Mouse (Mus musculus): ENCODE measurements around the gene Pah. TPM values are rescaled to one million over a fixed set of nuclear protein-coding genes. Genes with fewer than 3 reads are reported as not detected.

Gene Pah
- polyA plus RNA-seq, 1 experiment from 2014 or later: 44.8 TPM

GRCm38 (mm10) chr10:87508581-87508980 is 13.0 kb upstream of the Pah start:
- Histone ChIP-seq H3K9me3 (replicated peaks) (no peaks in the 10 kb centered on the region), H3K27me3 (peaks cover 3% of the 10 kb centered on the region), H3K27ac (replicated peaks) (no peak overlapping the region), H3K9ac (no peak overlapping the region), H3K4me1 (replicated peaks) (no peaks in the 10 kb centered on the region), H3K4me3 (replicated peaks) (no peak overlapping the region), H3K4me2 (no peak overlapping the region), H3K36me3 (replicated peaks) (no peaks in the 10 kb centered on the region)
- no peak for ATAC-seq (ENCODE audit: insufficient read depth)
- WGBS (ENCODE audit: insufficient replicate concordance): 63% methylated on average over 4 of the region's 4 CpGs

DNA sequence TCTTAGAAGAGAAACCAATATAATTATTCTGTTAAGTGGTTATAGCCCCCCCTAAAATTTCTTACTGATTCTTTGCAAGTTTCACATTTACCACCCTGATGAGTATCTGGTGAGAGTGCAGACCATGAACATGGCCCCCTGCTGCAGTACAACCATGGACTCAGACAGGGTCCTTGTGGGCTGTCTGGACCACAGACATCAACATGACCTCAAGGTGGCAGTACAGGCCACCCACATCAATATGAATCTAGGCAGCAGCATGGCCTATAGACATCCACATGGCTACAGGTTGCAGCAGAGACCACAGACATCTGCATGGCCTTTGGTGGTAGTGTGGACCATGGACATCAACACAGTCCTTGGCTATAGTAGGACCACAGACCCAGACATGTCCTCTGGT is 8.5 kb upstream of the Pah start:
- no peaks in the 10 kb centered on the region for H3K9me3 ChIP-seq (replicated peaks)
- no peaks in the 10 kb centered on the region for H3K4me1 ChIP-seq (replicated peaks)
- no peak overlapping the region for H3K9ac ChIP-seq
- no peak overlapping the region for H3K27ac ChIP-seq (replicated peaks)
- ATAC-seq (ENCODE audit: insufficient read depth): peak; percentile 47
- H3K4me2 ChIP-seq: no peak overlapping the region
- H3K27me3 ChIP-seq: no peaks in the 10 kb centered on the region
- no peak overlapping the region for H3K4me3 ChIP-seq (replicated peaks)
- no peaks in the 10 kb centered on the region for H3K36me3 ChIP-seq (replicated peaks)

GRCm38 (mm10) chr10:87518585-87518984 is 3.0 kb upstream of the Pah start:
- no peaks in the 10 kb centered on the region for H3K36me3 ChIP-seq (replicated peaks)
- H3K27ac ChIP-seq (replicated peaks): no peak overlapping the region
- no peaks in the 10 kb centered on the region for H3K9me3 ChIP-seq (replicated peaks)
- H3K27me3 ChIP-seq: no peaks in the 10 kb centered on the region
- no peak overlapping the region for H3K4me3 ChIP-seq (replicated peaks)
- no peak overlapping the region for H3K4me2 ChIP-seq
- no peak overlapping the region for H3K9ac ChIP-seq
- ATAC-seq (ENCODE audit: insufficient read depth): peak; percentile 26; the same call in 1 of the 2 replicates
- H3K4me1 ChIP-seq (replicated peaks): no peaks in the 10 kb centered on the region
- 36% methylated on average over 2 of the region's 2 CpGs for WGBS (ENCODE audit: insufficient replicate concordance)

DNA sequence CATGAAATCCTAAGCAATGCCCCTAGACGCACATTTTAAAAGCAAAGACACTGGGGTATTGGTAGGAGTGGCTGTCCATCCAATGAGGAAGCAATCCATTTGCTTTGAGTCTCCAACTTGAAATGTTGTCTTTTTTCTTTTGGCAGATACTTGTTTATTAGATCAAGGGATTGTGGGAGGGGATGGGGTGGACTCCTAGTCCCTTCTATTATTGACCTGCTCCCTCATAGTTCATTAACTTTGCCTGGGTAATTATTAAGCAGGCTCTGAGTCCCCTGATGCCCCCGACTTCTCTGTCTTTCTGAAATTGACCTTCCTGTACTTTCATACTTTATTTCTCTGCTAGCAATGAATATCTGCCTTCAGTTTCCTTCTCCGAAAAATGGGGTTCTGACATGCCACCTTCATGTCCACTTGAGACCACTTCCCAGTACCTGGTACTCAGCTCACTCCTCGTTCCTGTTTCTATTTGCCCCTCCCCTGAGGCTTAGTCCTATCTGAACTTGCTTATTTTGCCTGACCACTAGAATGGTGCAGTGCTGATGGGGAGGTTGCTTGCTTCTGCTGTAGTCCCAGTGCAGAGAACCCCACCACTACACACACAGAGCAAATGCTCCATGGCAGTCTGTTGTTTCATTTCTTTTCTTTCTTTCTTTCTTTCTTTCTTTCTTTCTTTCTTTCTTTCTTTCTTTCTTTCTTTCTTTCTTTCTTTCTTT is 1.0 kb upstream of the Pah start:
- Histone ChIP-seq H3K9me3 (replicated peaks) (no peaks in the 10 kb centered on the region), H3K9ac (no peak overlapping the region), H3K27ac (replicated peaks) (peak overlapping the region; percentile 57), H3K4me3 (replicated peaks) (no peak overlapping the region), H3K36me3 (replicated peaks) (no peaks in the 10 kb centered on the region), H3K27me3 (no peaks in the 10 kb centered on the region), H3K4me2 (peak overlapping the region; percentile 13), H3K4me1 (replicated peaks) (no peaks in the 10 kb centered on the region)
- ATAC-seq (ENCODE audit: insufficient read depth): peak; percentile 57
- WGBS (ENCODE audit: insufficient replicate concordance): 33% methylated on average over 4 of the region's 4 CpGs

- H3K9me3 ChIP-seq (replicated peaks): no peaks in the 10 kb centered on the region
- H3K4me1 ChIP-seq (replicated peaks): 0 out of 2 replicates have a peak, but pooled peaks cover 4% of the 10 kb centered on the region
- H3K4me2 ChIP-seq: no peak overlapping the region
- H3K27ac ChIP-seq (replicated peaks): no peak overlapping the region
- ATAC-seq (ENCODE audit: insufficient read depth): no peak
- no peaks in the 10 kb centered on the region for H3K36me3 ChIP-seq (replicated peaks)
- no peak overlapping the region for H3K9ac ChIP-seq
- no peaks in the 10 kb centered on the region for H3K27me3 ChIP-seq
- no peak overlapping the region for H3K4me3 ChIP-seq (replicated peaks)
- 33% methylated on average over 1 of the region's 1 CpGs for WGBS (ENCODE audit: insufficient replicate concordance)
Measured at GRCm38 (mm10) chr10:87534172-87534571, 12.6 kb downstream of the Pah start.

DNA sequence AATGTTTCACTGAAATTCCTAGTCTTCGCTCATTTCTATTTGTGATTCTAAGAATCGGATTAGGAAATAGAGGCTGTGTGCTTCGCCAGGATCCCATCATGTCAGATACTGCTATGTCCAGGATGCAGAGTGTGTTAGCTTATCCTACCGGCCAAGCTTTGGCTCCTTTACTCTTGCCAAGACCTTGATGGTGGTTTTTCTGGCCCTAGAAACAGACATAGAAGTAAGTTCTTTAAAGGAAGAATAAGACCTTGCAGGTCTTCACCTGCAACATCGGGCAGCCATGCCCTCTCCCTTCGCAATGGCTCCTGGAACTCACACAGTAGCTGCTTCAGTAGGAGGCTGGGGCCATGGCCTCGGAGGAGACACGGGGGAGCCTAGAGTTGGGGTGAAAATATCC is 24.2 kb downstream of the Pah start:
- ATAC-seq (ENCODE audit: insufficient read depth): no peak
- H3K27ac ChIP-seq (replicated peaks): peak overlapping the region; percentile 59
- no peak overlapping the region for H3K4me3 ChIP-seq (replicated peaks)
- H3K9me3 ChIP-seq (replicated peaks): no peaks in the 10 kb centered on the region
- no peak overlapping the region for H3K9ac ChIP-seq
- no peak overlapping the region for H3K4me2 ChIP-seq
- no peaks in the 10 kb centered on the region for H3K27me3 ChIP-seq
- 59% methylated on average over 8 of the region's 8 CpGs for WGBS (ENCODE audit: insufficient replicate concordance)
- no peaks in the 10 kb centered on the region for H3K4me1 ChIP-seq (replicated peaks)
- H3K36me3 ChIP-seq (replicated peaks): no peaks in the 10 kb centered on the region

DNA sequence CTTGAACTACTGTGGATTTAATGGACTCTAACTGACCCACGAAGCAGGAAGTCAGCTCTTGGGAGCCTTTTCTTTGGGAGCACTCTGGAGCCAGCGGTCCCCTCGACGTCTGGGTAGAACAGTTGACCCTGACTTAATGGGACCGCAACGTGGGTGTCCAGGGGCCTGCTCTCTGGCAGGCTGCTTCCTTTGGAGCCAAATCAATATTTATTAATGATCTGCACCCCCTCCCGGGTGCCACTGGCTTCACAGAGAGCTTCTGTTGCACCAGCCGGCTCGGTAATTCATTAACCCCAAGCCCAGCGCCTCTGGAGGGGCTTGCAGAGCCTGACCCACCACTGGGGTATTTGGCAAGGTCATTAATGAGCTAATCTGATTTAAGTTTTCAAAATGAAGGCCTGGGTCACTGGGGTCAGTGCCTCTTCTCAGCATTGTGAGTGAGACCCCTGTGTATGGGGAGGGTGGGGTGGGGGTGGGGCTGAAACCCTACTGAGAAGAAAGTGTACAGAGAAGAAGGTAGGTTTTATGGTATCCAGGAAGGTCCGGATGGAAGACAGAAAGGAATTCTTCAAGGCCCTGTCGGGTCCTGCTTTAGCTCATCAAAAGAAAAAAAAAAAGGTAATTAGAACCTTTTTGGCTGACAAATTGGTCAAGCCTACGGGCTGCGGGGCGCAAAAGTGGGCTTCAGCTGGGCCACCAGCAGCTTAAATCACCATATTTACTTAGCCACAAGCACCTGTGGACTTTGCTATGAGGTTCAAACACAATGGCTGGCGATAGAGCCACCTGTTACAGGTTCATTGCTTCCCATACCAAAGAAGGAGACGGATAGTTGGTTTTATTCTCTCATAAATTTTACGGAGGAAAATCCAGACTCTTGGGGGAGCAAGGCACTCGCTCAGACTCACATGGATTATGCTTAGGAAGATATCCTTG is 25.0 kb downstream of the Pah start:
- peak; percentile 78 for ATAC-seq (ENCODE audit: insufficient read depth)
- H3K4me1 ChIP-seq (replicated peaks): no peaks in the 10 kb centered on the region
- H3K27me3 ChIP-seq: no peaks in the 10 kb centered on the region
- WGBS (ENCODE audit: insufficient replicate concordance): 49% methylated on average over 19 of the region's 19 CpGs
- H3K9ac ChIP-seq: no peak overlapping the region
- H3K9me3 ChIP-seq (replicated peaks): no peaks in the 10 kb centered on the region
- 0 out of 2 replicates have a peak overlapping the region, but pooled peaks have one; percentile 2 for H3K4me3 ChIP-seq (replicated peaks)
- H3K4me2 ChIP-seq: peak overlapping the region; percentile 33
- H3K36me3 ChIP-seq (replicated peaks): no peaks in the 10 kb centered on the region
- peak overlapping the region; percentile 65 for H3K27ac ChIP-seq (replicated peaks)

GRCm38 (mm10) chr10:87552726-87553125 is 31.1 kb downstream of the Pah start:
- no peak overlapping the region for H3K9ac ChIP-seq
- no peaks in the 10 kb centered on the region for H3K27me3 ChIP-seq
- ATAC-seq (ENCODE audit: insufficient read depth): peak; percentile 32; the same call in 1 of the 2 replicates
- no peaks in the 10 kb centered on the region for H3K4me1 ChIP-seq (replicated peaks)
- H3K9me3 ChIP-seq (replicated peaks): no peaks in the 10 kb centered on the region
- no peak overlapping the region for H3K4me2 ChIP-seq
- no peak overlapping the region for H3K4me3 ChIP-seq (replicated peaks)
- WGBS (ENCODE audit: insufficient replicate concordance): 34% methylated on average over 8 of the region's 8 CpGs
- no peak overlapping the region for H3K27ac ChIP-seq (replicated peaks)
- H3K36me3 ChIP-seq (replicated peaks): no peaks in the 10 kb centered on the region

DNA sequence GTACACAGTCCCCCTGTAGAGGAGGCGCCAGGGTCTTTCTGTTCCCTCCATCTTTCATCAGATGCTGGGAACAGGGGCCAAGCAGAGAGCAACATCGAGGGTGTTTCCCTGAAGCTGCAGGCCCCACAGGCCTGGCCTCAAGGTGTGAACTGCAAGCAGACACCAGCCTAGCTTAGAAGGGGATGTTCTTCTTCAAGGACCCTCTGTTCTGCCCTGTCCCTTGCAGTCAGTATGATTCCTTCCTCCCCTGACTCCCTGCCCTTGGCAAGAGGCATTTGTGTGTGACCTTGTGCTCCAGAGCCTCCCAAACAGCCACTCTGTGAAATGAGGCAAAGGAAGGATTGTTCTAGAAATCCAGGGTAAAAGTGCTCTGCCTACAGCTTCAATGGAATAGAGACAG is 34.8 kb downstream of the Pah start:
- ATAC-seq (ENCODE audit: insufficient read depth): no peak
- no peaks in the 10 kb centered on the region for H3K4me1 ChIP-seq (replicated peaks)
- no peak overlapping the region for H3K27ac ChIP-seq (replicated peaks)
- no peaks in the 10 kb centered on the region for H3K9me3 ChIP-seq (replicated peaks)
- H3K36me3 ChIP-seq (replicated peaks): no peaks in the 10 kb centered on the region
- no peak overlapping the region for H3K9ac ChIP-seq
- no peaks in the 10 kb centered on the region for H3K27me3 ChIP-seq
- H3K4me3 ChIP-seq (replicated peaks): no peak overlapping the region
- H3K4me2 ChIP-seq: no peak overlapping the region
- WGBS (ENCODE audit: insufficient replicate concordance): 44% methylated on average over 2 of the region's 2 CpGs

GRCm38 (mm10) chr10:87563818-87564217 is 42.2 kb downstream of the Pah start:
- ATAC-seq (ENCODE audit: insufficient read depth): no peak
- 64% methylated on average over 9 of the region's 9 CpGs for WGBS (ENCODE audit: insufficient replicate concordance)
- Histone ChIP-seq H3K27ac (replicated peaks) (no peak overlapping the region), H3K9me3 (replicated peaks) (no peaks in the 10 kb centered on the region), H3K4me3 (replicated peaks) (no peak overlapping the region), H3K27me3 (no peaks in the 10 kb centered on the region), H3K4me2 (no peak overlapping the region), H3K36me3 (replicated peaks) (no peaks in the 10 kb centered on the region), H3K4me1 (replicated peaks) (no peaks in the 10 kb centered on the region), H3K9ac (no peak overlapping the region)

DNA sequence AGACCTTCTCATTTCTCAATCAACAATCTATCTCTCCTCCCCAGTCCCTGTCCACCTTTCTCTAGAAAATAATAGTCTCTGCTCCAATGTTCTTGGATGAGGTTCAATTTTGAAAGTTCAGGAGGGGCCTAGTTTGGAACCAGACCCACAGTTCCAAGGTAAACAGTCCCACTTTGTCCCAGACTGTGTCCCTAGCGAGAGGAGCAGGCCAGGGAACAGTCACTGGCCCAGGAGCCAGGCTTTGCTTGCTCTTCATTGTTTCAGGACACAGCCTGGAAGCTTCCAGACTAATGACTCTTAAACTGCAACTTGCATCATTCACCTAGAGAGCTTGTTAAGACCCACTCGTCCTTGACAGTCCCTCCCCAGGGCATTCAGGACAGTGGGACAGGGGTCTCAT is 44.1 kb downstream of the Pah start:
- H3K4me1 ChIP-seq (replicated peaks): no peaks in the 10 kb centered on the region
- H3K27ac ChIP-seq (replicated peaks): no peak overlapping the region
- WGBS (ENCODE audit: insufficient replicate concordance): 31% methylated on average over 2 of the region's 2 CpGs
- 0 out of 2 replicates have a peak, but pooled peaks cover 3% of the 10 kb centered on the region for H3K36me3 ChIP-seq (replicated peaks)
- H3K9me3 ChIP-seq (replicated peaks): no peaks in the 10 kb centered on the region
- no peak overlapping the region for H3K4me2 ChIP-seq
- no peaks in the 10 kb centered on the region for H3K27me3 ChIP-seq
- ATAC-seq (ENCODE audit: insufficient read depth): no peak
- H3K4me3 ChIP-seq (replicated peaks): no peak overlapping the region
- H3K9ac ChIP-seq: no peak overlapping the region
